Mouse (Mus musculus) stomach, embryonic 15.5 days (tissue): ENCODE data around the gene Mrpl46. TPM values are rescaled to one million over a fixed set of nuclear protein-coding genes. Genes with fewer than 3 reads are reported as not detected.

ENCODE experiments used
- polyA plus RNA-seq: library from polyadenylated mRNA; unstranded; fragments of >200 nt; fragmentation: Nextera tagmentation; extraction: Ambion mirVana; gene quantifications from 2 replicates; pipeline ENCODE4 v1.2.1, GENCODE M21; 2015

Gene Mrpl46
- polyA plus RNA-seq, 1 experiment from 2014 or later, result 64.8 TPM

Other genes starting within 250 kb of the Mrpl46 start
- gene Ntrk3, start 45.5 kb downstream of the Mrpl46 start, polyA plus RNA-seq, result 3.0 and 3.3 TPM in 2 replicates
- gene Mrps11, start 412 bp downstream of the Mrpl46 start, polyA plus RNA-seq, result 62.2 and 65.3 TPM in 2 replicates
- gene Det1, start 63.7 kb upstream of the Mrpl46 start, polyA plus RNA-seq, result 15.6 and 18.0 TPM in 2 replicates
- 37.9 and 39.8 TPM in 2 replicates for gene Aen, start 112.3 kb upstream of the Mrpl46 start, polyA plus RNA-seq
- gene Isg20, start 129.9 kb upstream of the Mrpl46 start, polyA plus RNA-seq, result 16.8 and 21.9 TPM in 2 replicates